Mouse (Mus musculus): ENCODE data around the gene Zfp759.

- TF ChIP-seq POLR2AphosphoS2 (IDR thresholded peaks at IDR 0.05; ENCODE audit: low read depth, low read length) = no peak
- no peak for TF ChIP-seq PAX5 (IDR thresholded peaks at IDR 0.05; ENCODE audit: low read length)
- TF ChIP-seq ETS1 (conservative IDR thresholded peaks at IDR 0.05; ENCODE audit: low read depth, low read length) = no peak
- TF ChIP-seq CTCF (conservative IDR thresholded peaks at IDR 0.05 in 1 of 2, IDR thresholded peaks at IDR 0.05 in 1 of 2; ENCODE audit: low read depth in 2 of 2, low read length in 2 of 2) = no peak
- no peak for TF ChIP-seq BHLHE40 (IDR thresholded peaks at IDR 0.05; ENCODE audit: low read depth, low read length)
- no peak for TF ChIP-seq MXI1 (IDR thresholded peaks at IDR 0.05; ENCODE audit: low read depth, low read length)
- TF ChIP-seq MEF2A (IDR thresholded peaks at IDR 0.05; ENCODE audit: borderline replicate concordance, low read depth, low read length) = no peak
- no peak for TF ChIP-seq USF2 (conservative IDR thresholded peaks at IDR 0.05; ENCODE audit: low read depth, low read length)
- no peak for TF ChIP-seq POLR2A (IDR thresholded peaks at IDR 0.05; ENCODE audit: low read depth, low read length)
- no peak for TF ChIP-seq IRF4 (IDR thresholded peaks at IDR 0.05; ENCODE audit: low read depth, low read length)
Observed at GRCm38 (mm10) chr13:67077244-67077643, 44.2 kb upstream of the Zfp759 start.
